Mouse (Mus musculus): Measurements from ENCODE around the gene St5. TPM values are rescaled to one million over a fixed set of nuclear protein-coding genes. Genes with fewer than 3 reads are reported as not detected.

St5 gene
- total RNA-seq, 2 experiments from 2014 or later, result 82.6 to 246 TPM

DNA sequence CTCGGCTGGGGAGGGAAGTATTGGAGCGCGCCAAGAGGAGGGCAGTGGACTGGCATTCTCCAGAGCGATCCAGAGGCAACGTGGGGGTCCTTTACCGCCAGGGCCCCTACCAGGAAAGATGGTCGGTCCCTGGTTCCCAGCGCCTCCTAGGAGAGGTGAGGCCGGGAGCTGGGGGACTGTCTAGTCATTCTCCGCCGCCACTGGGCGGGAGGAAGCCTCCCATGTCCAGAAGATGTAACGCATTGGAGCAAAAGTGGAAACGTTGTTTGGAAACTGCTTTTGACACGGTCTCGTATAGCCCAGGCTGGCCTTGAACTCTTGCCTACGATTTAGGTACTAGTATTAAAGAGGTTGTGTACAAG is 592 bp upstream of the St5 start:
- ATAC-seq (replicated peaks; ENCODE audit: low FRiP score, poor library complexity, severe bottlenecking), result peak; percentile 51

- ATAC-seq (replicated peaks; ENCODE audit: low FRiP score, poor library complexity, severe bottlenecking), result no peak
Observed at GRCm38 (mm10) chr7:109702721-109703120, 684 bp downstream of the St5 start.

DNA sequence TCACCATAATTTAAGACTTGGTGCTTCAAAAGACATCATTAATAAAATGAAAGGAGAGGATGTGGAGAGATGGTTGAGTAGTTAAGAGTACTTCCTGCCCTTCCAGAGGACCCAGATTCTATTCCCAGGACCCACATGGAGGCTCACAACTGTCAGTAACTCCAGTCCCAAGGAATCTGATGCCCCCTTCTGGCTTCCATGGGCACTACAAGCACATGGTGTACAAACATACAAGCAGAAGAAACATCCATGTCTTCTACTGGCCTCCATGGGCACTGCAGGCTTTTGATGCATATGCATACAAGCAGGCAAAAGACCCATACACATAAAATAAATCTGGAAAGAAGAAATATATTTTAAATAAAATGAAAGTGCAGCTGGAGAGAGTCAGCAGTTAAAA is 3.2 kb downstream of the St5 start:
- no peak for ATAC-seq (replicated peaks; ENCODE audit: low FRiP score, poor library complexity, severe bottlenecking)

DNA sequence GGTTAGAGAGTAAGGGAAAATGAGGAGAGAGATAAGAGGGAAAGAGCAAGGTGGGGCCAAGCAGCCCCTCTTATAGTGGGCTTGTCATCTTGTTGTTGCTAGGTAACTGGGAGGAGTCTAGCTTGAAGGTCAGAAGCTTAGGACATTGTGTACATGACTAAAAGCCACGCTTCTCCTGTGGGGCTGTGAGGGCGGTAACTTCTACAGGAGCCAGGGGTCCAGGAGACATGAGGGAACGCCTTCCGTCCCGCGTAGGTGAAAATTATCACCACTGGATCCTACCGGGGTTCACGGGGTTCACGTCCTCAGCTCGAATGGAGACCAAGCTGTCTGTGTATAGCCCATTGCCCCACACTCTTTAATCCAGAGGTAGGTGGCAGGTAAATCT is 8.1 kb downstream of the St5 start:
- ATAC-seq (replicated peaks; ENCODE audit: low FRiP score, poor library complexity, severe bottlenecking), result no peak

DNA sequence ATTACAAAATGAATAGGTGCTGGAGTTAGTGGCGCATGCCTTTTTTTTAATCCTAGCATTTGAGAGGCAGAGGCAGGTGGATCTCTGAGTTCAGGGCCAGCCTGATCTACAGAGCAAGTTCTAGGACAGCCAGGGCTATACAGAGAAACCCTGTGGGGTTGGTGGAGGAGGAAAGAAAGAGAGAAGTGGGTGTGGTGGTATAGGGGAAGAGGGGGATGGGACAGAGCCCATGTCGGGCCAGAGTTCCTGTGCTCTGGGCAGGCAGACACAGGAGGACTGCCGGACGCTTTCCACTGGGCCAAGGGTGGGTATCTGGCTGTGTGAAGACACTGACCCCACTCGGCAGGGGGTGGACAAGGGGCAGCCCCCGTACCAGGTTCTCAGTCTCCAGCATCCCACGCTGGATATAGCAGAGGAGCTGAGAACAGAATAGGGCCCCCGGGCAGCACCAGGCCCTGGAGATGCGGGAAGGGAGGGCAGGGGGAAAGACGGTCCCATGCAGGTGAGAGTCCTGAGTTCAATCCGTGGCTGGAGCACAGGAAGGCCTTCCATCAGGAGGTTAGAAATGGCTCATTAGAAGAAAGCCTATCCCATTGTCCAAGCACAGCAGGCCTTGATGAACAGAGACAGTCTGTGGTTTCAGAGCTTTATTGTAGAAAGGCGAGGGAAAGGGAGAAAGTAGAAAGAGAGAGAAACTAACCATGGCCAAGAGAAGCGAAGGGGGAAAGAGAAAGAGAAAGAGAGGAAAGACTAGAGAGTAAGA is 8.6 kb downstream of the St5 start:
- ATAC-seq (replicated peaks; ENCODE audit: low FRiP score, poor library complexity, severe bottlenecking), result no peak

DNA sequence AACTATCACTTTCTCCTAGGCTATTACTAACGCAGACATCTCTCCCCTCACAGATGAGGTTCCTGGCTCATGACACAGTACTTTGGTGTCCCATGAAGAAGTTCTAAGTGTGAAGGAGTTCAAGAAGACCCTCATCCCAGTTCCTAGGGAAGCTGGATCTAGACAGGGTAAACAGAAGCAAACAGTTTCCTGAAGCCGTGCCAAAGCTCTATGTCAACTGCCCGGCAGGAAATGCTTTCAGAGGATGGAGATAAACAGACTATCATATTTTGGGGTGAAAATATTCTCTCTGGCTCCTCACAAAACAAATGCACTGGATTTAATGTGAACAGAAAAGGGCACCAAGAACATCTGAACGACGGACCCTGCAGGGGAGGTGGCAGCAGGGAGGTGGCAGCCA is 12.4 kb downstream of the St5 start:
- ATAC-seq (replicated peaks; ENCODE audit: low FRiP score, poor library complexity, severe bottlenecking), result no peak

GRCm38 (mm10) chr7:109690101-109690500 is 13.3 kb downstream of the St5 start:
- ATAC-seq (replicated peaks; ENCODE audit: low FRiP score, poor library complexity, severe bottlenecking), result no peak

GRCm38 (mm10) chr7:109686585-109687128 is 16.7 kb downstream of the St5 start:
- no peak for ATAC-seq (replicated peaks; ENCODE audit: low FRiP score, poor library complexity, severe bottlenecking)

GRCm38 (mm10) chr7:109680879-109681278 is 22.5 kb downstream of the St5 start:
- no peak for ATAC-seq (replicated peaks; ENCODE audit: low FRiP score, poor library complexity, severe bottlenecking)

DNA sequence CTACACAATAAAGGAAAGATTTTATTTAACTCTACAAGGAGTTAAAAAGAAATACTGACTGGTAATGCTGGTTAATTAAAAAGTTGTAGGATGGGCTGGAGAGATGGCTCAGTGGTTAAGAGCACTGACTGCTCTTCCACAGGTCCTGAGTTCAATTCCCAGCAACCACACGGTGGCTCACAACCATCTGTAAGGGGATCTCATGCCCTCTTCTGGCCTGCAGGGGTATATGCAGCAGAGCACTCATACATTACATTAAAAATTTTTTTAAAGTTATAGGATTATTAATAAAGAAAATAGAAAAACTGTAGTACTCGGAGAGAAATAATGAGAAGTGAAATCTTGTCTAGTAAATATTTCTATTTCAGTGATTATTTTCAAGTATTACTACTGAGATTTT is 23.1 kb downstream of the St5 start:
- no peak for ATAC-seq (replicated peaks; ENCODE audit: low FRiP score, poor library complexity, severe bottlenecking)

DNA sequence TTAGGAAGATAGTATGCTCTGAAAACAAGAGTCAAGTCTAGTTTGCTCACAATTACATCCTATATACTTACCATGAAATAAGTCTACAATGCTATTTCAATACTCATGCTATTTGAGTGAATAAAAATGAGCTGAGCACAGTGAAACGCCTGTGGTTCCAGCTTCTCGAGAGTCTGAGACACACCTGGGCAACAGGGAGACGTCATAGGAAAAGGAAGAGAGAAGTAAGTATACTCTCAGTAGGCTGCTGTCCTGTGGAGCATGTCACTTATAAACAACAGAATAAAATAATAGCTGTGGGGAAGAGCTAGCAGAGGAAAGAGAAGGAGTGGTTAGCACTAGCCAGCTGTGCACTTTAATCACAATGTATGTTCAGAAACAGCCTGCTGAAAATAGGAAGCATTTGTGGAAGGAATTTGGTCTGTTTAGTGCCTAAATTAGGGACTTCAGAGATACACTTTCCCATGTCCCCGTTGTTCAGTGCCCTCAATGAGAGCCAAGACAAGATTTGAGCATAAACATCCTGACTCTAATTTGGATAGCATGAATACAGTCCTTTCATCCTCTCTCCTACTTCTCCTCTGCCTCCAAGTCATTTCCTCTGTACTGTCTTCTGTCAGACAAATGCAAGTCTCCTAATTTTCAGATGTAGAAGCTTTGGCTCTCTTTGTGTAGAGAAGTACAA is 28.3 kb downstream of the St5 start:
- ATAC-seq (replicated peaks; ENCODE audit: low FRiP score, poor library complexity, severe bottlenecking), result no peak

GRCm38 (mm10) chr7:109671581-109672471 is 31.6 kb downstream of the St5 start:
- no peak for ATAC-seq (replicated peaks; ENCODE audit: low FRiP score, poor library complexity, severe bottlenecking)

DNA sequence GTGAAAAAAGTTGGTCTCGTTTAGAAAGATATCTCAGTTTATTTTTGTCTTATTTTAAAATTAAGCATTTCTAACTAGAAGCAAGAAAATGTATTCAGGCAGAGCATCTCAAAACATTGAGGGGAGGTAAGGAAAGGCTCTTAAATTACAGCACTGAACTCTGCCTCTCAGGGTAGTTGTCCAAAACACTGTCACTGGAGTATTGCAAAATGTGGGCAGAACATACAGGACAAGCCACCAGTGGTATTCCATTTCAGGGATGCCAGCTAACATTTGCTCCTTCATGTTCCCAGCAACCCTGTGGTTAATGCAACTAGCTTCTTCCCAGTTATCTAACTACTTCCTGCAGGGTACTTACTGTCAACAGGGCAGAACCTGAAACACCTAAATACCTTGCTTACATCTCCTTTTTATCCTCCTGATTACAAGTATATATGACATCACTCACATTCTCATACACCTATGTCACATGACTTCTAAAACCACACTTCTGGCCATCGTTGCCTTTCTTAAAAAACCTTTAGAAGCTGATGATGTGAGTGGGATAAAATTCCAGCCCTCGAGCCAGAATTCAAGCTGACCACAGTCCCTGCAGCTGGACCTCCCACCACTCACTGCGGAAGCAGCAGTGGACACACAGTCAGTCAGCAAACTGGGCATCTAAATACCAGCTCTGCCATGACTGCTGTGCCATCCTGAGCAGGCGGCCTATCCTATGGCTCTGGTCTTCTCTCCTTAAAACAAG is 33.8 kb downstream of the St5 start:
- ATAC-seq (replicated peaks; ENCODE audit: low FRiP score, poor library complexity, severe bottlenecking), result no peak

DNA sequence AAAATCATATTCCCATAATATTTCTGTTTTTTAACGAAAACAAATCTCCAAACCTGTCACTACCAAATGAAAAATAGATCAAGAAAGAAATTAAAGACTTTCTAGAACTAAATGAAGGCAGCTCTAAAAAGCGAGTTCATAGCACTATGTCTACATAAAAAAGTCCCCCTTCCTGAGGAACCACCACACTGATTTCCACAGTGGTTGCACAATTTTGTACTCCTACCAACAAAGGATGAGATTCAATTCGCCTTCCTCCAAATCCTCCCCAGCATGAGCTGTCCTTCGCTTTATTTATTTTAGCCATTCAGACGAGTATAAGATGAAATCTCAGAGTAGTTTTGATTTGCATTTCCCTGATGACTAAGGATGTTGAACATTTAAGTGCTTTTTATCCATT is 36.7 kb downstream of the St5 start:
- ATAC-seq (replicated peaks; ENCODE audit: low FRiP score, poor library complexity, severe bottlenecking), result no peak

GRCm38 (mm10) chr7:109662626-109663025 is 40.8 kb downstream of the St5 start:
- no peak for ATAC-seq (replicated peaks; ENCODE audit: low FRiP score, poor library complexity, severe bottlenecking)

DNA sequence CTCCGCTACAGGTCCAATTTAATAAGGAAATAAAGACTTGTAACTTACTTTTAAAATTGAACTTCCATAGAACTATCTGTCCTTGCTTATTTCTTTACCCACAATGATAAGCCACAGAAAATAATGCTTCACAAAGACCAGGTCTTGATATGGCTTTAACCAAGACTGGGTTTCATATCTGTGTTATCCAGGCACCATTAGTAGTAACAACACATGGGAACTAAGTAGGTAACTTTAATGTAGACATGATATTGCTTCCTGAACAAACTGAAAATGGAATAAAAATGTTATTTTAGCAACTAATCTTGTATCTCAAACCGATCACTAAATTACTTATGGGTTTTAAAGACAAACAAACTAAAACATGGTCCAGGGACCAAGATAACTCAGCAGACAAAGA is 44.1 kb downstream of the St5 start:
- no peak for ATAC-seq (replicated peaks; ENCODE audit: low FRiP score, poor library complexity, severe bottlenecking)

- ATAC-seq (replicated peaks; ENCODE audit: low FRiP score, poor library complexity, severe bottlenecking), result no peak
Observed at GRCm38 (mm10) chr7:109657884-109658283, 45.5 kb downstream of the St5 start.

DNA sequence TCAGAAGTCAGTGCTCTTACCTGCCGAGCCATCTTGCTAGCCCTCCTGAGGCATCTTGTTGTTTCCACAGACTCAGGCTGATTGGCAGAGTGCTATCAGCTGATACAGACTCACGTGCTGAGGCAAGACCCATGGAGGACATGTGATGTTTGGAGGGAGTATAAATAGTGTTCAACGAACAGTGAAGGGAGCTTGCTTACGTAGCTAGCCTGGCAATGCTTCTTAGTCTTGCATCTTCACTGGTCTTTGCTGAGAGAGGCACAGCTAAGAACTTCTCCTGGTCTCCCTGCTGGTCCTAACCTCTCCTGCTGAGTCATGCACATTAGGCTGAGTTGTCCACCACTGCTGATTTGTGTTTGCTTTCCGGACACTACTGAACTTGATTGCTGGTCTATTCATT is 48.5 kb downstream of the St5 start:
- ATAC-seq (replicated peaks; ENCODE audit: low FRiP score, poor library complexity, severe bottlenecking), result no peak

GRCm38 (mm10) chr7:109648812-109649594 is 54.4 kb downstream of the St5 start:
- no peak for ATAC-seq (replicated peaks; ENCODE audit: low FRiP score, poor library complexity, severe bottlenecking)

Measured in erythroid progenitor cell, adult 5-6 weeks (primary cell).